Mouse (Mus musculus): ENCODE data around the gene Myadm.

Myadm gene

DNA sequence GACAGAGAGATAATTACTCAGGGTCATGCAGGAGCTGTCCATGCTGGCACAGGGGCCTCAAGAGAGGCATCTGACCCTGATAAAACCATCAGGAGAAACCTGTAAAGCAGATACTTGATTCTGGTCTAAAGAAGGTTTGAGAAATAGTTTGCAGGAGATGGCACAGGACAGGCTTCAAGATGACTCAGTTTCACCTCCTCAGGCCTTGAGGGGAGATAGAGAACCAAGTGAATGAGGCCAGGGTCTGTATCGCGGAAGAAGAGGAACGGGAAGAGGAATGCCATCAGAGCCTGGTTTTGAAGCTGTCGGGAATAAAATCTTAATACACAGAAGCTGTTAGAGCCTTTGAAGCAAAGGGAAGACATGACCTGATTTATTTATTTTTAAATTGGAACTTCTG lies 28.8 kb downstream of the Myadm start:
- no peak for DNase-seq (ENCODE audit: low read depth, low spot score)

DNA sequence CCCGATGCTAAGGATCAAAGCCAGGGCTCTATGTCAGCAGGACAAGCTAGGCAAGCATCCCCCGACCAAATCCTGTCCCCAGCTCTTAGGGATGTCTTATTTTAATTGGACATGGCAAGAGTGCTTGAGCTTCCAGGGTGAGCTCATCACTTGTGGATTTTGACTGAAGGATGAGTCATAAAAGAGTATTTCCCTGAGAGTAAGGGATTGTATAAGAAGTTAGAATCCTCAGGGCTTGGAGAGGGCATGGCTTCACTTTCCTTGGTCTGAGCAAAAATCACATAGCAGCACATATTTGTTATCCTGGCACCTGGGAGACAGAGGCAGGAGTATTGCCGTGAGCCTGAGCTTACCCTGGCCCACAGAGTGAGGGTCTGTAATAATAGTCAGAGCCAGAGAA lies 32.0 kb downstream of the Myadm start:
- no peak for DNase-seq (ENCODE audit: low read depth, low spot score)

DNA sequence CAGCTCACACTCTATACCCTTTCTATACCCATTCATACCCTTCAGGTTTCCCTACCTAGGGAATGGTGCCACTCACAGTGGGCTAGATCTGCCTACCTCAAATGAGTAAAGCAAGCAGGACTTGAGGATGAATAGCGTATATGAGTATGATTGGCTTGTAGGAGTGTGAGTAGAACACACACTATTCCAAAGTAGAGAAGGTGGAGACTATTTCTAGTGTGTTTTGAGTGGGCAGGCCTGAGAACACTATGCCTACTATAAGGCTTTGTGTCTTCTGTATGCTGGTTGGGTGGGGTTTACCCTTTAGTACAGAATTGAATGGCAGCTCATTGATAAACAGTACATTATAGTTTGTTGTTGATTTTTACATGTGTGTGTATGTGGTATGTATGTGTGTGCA lies 34.9 kb downstream of the Myadm start:
- DNase-seq (ENCODE audit: low read depth, low spot score): no peak

DNA sequence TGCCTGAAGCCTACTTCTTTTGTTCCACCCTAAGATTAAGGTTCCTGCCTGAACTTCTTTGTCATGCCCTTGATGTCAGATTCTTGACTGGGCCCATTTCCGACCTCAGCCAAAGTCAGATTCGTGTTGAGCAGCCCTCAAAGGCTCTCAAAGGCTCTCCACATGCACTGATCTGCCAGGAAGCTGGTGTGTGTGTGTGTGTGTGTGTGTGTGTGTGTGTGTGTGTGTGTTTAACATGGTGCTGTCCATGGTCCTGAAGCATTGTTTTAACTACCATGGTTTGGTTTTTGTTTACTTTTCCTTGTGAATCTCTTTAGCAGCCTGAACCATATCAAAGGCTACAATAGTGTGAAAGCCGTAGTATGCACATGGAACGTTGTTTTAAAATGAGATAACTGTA lies 39.1 kb downstream of the Myadm start:
- DNase-seq (ENCODE audit: low read depth, low spot score): peak; percentile 57

DNA sequence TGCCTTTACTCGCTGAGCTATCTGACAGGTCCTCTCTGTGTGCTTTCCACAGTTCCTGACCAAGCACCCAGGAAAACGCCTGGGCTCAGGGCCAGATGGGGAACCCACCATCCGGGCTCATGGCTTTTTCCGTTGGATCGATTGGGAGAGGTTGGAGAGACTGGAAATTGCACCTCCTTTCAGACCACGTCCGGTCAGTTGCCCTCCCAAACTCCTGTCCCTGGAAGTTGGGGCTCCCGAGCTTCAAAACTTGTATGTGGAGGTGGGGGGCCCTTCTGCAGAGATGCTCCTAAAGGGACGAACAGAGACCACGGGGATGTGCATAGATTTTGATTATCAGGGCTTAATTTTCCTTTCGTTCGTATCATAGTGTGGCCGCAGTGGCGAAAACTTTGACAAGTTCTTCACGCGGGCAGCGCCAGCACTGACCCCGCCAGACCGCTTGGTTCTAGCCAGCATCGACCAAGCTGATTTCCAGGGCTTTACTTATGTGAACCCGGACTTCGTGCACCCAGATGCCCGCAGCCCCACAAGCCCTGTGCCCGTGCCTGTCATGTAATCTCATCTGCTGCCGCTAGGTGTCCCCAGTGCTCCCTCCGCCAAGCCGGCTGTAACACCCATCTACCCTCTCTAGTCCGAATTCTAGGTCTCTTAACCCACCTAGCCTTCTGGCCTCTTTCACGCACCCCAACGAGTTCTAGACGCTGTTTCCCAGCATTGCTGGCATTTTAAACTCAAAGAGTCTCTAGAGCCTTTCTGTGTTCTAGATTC lies 41.1 kb downstream of the Myadm start:
- peak; percentile 83 for DNase-seq (ENCODE audit: low read depth, low spot score)

DNA sequence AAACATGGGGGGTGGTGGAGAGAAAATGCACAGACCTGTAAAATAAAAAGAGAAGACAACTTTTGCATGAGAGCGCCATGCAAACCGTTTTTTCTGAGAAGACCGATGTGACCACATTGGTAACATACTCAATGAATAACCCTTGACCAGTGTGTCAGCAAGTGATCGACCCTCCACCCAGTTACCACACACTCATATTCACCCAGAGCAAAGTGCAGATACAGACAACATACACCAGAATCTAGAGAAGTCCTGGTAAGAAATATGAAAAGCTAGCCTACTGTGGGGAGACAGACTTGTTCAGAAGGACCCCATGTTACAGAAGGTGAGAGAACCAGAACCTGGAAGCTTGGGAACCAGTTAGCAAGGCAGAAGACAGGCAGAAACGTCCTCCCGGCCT lies 42.3 kb downstream of the Myadm start:
- DNase-seq (ENCODE audit: low read depth, low spot score): no peak

DNA sequence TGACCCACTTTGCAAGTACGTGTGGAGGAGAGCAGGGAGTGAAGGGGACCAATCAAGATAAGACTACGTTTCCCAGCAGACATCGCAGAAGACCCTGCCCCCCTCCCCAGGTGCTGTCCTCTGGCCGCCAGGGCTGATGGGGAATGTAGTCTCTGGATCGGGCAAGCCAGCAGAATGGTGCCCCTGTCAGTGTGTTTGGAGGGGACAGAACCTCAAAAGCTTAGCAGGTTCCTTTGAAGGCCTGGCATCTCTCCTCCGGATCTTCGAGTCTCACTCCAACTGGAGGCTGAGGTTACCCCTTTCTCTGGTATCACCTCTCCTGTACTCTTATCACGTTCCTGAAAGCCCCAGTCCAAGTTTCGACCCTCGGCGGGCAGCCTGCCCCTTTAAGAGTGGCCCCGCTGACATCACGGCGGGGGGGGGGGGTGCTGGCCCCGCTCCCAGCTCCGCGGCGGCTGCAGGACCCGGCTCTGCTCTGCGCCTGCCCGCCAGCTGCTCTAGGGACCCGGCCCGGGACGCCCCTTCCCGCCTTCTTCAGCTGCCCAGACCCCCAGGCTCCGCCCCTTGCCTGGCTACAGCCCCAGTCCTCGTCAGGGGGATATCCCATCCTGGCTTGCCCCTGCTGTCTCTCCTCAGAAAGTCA lies 42.8 kb downstream of the Myadm start:
- peak; percentile 74 for DNase-seq (ENCODE audit: low read depth, low spot score)

DNA sequence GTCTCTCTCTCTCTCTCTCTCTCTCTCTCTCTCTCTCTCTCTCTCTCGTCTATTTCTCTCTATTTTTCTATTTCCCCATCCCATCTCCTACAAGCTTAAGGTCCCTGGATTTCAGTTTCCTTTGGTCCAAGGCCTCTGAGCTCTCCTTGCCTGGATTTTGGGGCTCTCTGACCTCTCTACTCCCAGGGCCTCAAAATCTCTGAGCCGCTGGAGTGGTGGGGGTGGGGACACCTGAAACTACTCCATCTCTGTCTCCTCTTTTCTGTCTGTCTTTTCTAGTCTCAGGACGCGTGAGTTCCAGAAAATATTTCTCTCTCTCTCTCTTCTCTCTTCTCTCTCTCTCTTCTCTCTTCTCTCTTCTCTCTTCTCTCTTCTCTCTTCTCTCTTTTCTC lies 43.3 kb downstream of the Myadm start:
- no peak for DNase-seq (ENCODE audit: low read depth, low spot score)

DNA sequence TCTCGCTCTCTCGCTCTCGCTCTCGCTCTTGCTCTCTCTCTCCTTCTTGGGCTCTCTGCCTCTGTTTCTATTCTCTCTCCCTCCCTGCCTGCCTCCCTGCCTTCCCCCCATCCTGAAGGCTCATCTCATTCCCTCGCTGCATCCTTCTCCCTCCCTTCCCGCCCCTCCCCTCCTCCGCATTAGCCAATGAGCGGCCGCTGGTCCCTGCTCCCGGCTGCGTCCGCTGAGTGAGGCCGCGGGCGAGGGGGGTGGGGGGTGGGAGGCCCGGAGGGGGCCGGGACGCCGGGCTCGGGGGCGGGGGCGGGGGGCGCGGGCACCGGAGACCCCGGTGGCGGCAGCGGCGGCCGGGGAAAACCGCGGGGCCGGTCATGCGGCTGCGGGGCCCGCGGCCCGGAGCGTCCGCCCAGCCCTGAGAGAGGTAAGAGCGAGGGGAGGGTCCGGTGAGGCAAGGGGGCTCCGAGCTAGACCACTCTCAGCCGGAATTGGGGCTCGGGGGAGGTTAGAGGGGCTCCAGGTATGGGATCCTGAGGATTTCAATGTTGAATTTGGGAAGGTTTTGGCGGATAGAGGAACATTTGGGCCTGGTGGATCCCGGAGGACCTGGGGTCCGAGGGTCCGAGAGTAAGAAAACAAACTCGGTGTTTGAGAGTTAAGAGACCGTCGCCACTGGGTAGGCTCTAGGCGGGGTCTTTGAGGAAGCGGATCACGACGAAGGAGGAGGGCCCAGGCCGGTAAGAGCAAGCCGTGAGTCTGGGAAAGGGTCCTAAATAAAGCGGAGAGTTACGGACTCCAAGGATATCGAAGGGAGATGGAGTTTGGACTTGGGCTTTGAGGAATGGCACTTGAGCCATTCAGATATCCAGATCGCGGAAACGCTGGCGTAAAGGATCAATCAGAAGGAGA lies 44.0 kb downstream of the Myadm start, which contains the start of gene Cacng7:
TSS of gene Cacng7 (plus strand) at position 337 of the 903 bp plus-strand sequence.
- DNase-seq (ENCODE audit: low read depth, low spot score): peak; percentile 60

DNA sequence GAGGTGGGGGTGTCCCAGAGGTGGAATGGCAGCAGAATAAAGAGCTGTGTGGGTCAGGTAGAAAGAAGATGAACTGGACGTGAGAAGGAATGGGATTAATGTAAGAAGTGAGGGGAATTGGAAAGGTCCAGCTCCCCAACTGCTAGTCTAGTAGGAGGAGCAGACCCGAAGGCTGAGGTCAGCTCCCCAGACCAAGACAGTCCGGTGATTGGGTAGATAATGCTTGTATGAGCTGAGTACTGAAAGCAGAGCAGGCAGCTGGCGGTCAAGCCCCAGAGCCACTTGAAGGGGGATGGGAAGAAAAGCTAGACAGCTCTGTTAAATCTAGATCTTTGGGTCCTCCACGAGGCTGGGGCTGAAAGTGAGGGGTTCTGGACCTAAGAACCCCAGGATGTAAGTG lies 44.7 kb downstream of the Myadm start:
- peak; percentile 20 for DNase-seq (ENCODE audit: low read depth, low spot score)

DNA sequence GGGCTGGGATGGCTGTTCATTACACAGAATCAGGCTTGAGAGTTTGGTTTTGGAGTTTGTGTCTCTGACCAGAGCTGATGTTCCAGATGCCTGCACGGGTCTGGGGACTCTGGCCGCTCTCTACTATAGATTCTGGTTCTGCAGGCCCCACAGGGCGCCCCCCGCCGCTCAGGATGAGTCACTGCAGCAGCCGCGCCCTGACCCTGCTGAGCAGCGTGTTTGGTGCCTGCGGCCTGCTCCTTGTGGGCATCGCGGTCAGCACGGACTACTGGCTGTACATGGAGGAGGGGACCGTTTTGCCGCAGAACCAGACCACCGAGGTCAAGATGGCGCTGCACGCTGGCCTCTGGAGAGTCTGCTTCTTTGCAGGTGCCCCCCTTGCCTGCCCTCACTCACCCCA lies 47.5 kb downstream of the Myadm start:
- DNase-seq (ENCODE audit: low read depth, low spot score): peak; percentile 65

DNA sequence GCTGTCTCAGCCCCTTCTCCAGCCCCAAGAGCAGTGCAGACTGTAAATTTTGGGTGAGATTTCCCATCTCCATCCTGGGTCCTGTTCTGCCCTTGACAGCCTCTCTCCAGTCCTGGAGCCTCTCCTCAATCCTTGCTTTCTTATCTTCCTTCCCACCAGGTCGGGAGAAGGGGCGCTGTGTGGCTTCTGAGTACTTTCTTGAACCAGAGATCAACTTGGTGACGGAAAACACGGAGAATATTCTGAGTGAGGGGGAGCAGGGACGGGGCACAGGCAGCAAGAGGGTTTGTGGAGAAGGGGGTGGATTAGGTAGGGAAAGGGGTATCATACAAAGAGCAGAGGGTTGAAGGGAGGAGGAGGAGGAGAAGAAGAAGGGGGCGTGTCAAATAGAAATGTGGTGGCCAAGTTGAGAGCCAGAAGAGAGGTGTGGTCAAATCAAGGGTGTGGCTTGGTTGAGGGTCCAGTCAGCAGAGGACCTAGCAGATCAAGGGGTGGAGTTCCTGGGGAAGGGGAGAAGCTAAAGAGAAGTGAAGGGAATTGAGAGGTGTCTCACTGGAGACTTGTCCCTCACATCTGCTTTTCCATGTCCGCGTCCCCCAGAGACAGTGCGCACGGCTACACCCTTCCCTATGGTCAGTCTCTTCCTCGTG lies 49.5 kb downstream of the Myadm start:
- peak; percentile 67 for DNase-seq (ENCODE audit: low read depth, low spot score)

DNA sequence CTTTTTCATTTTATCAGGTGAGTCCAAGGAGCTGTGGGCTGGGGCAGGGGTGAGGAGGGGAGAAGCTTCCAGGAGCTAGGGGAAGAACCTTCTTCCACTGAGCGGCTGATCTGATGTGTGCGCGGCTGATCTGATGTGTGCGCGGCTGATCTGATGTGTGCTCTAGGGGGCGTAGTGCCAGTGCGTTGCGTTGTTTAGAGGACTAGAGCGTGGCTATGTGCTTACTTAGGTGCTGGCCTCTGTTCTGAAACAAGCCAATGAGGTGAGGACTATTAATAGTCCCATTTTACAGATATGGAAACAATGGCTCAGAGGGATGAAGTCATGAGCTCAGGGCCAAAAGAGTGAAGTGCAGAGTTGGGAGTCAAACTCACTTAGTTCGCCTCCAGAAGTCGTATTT lies 50.1 kb downstream of the Myadm start:
- DNase-seq (ENCODE audit: low read depth, low spot score): peak; percentile 50

DNA sequence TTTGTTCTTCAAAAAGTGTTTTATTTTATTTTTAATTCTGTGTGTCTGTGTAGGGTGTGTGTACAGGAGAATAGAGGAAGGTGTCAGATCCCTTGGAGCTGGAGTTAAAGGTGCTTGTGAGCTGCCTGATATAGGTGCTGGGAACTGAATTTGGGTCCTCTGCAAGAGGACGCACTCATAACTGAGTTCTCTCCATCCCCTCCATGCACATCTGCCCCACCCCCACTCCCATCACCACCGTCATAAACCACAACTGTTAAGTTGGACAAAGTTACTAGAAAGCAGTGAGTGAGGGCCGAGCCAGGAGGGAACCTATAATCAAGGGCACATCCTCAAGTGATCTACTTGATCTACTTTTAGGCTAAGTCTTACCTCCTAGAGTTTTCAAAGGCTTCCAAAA lies 55.0 kb downstream of the Myadm start:
- DNase-seq (ENCODE audit: low read depth, low spot score): no peak

DNA sequence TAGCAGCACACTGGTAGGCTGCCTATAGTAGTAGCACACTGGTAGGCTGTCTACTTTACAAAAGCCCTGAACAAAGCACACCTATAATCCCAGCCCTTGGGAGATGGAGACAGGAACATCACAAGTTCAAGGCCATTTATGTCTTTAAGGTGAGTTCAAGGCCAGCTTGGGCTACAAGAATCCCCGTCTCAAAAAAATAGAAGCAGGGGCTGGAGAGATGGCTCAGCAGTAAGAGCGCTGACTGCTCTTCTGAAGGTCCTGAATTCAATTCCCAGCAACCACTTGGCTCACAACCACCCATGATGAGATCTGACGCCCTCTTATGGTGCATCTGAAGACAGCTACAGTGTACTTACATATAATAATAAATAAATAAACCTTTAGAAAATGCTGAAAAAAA lies 56.4 kb downstream of the Myadm start:
- no peak for DNase-seq (ENCODE audit: low read depth, low spot score)

DNA sequence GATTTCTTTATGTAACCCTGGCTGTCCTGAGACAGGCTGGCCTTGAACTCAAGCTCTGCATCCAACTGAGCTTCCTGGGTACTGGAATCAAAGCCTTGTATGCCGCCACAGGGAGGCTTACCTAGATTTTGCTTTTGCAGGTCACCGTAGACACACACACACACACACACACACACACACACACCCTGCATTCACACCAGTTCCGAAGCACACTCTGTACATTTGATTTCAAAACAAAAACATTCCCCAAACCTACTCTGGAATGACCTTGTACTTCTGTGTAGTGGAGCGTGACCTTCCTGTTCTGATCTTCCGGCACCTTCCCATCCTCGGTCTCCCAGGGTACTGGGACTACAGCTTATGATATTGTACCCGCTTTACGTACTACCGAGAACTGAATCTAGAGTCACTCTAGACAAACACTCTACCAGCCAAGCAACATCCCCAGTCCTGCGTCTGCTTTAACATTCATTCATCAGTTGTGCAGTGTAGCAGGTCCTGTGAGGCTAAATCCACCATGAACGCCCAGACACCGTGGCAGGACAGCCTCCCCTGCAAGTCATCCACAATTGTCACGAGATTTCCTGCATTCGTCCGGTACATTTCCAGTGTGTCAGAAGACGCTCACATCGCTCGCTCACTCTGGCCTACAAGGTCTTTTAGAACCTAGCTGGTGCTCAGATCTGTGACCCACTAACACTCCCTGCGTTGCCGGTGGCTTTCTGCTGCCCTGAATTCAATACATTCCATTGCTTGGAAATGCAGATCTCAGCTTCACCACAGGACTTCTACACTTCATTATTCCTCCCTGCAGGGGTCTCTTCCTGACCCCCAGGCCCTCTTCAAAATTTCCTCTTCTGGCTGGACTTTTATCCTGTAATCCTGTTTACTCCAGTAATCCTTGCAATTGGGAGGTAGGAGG lies 58.7 kb downstream of the Myadm start:
- peak; percentile 99 for DNase-seq (ENCODE audit: low read depth, low spot score)

DNA sequence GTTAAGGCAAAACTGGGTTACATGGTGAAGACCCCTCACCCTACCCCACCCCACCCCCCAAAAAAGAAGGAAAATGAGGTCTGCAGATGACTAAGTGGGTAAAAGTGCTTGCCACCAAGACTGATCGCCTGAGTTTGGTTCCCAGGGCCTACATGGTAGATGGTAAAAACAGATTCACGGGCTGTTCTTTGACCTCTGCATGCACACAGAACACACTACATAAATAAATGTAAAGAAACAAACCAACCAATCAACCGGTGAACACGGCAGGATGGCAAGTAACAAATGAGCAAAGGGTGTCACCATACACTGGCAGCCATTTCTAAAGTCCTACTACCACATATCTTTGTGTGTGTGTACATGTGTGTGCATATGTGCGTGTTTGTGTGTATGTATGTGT lies 59.4 kb downstream of the Myadm start:
- peak; percentile 86 for DNase-seq (ENCODE audit: low read depth, low spot score)

DNA sequence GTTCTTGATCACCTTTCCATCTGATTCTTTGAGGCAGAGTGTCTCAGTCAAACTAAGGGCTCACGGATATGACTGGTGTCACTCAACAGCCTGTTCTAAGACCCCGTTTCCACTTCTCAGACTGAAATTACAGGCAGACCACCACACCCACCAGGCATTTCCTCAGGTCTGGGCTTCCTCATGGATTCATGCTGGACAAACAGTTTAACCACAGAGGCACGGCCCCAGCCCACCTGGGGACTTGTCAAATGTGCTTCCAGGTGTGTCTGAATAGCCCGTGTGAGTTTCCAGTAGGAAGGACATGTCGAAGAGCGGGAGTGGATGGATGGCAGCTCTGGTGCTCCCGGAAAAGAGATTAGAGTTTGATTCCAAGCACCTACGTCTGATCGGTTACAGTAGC lies 60.9 kb downstream of the Myadm start:
- no peak for DNase-seq (ENCODE audit: low read depth, low spot score)
